Mouse (Mus musculus): ENCODE measurements around the gene Rarb.

Rarb gene

DNA sequence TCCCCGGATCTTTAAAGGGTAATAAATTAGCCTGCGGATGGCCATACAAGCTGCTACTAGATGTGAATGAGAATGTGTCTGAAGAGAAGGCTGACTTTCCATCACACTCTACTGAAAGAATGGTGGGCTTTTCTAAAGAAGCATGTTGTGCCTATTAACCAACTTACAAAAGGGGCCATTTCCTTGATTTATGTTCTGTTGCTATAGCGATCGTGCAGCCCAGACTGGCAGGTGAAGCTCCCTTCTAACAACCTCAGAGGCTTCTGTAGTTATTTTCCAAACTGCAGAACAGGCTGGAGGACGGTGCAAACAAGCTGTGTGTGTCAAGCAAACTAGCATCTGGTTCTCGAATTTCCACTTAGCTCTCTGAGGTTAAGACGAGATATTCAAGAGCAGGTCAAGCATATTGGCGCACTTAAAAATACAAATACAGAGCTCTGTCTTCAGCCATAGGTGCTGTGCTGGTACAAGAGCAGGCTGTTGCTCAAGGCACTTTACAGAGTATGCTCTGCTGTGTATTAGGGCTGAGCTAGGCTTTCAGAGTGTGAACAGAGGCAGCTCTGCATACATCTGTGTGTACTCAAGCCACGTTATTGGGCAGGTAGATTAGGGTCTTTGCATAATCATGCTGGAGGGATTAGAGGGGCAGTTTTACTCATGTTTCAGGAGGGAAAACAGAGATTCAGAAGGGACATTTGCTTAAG, 85.2 kb downstream of the Rarb start:
- CTCF ChIA-PET = no interaction called here

DNA sequence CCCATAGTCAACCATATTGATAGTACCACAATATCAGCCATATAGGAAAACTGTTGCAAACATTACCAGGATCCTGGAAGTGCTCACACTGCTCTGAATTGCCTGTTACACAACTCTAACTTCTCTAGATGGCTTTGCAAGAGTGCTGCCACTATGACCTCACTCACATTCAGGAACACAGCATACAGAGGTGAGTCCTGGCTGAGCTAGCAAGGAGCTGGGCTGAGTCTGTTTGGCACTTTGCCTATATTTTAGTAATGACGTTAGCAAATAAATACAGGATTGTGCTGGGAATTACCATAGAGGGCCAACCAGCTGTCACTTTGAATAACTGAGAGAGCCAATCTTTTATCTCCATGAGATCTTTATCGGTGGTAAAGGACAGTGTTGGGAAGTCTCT, 86.9 kb downstream of the Rarb start:
- CTCF ChIA-PET = no interaction called here

DNA sequence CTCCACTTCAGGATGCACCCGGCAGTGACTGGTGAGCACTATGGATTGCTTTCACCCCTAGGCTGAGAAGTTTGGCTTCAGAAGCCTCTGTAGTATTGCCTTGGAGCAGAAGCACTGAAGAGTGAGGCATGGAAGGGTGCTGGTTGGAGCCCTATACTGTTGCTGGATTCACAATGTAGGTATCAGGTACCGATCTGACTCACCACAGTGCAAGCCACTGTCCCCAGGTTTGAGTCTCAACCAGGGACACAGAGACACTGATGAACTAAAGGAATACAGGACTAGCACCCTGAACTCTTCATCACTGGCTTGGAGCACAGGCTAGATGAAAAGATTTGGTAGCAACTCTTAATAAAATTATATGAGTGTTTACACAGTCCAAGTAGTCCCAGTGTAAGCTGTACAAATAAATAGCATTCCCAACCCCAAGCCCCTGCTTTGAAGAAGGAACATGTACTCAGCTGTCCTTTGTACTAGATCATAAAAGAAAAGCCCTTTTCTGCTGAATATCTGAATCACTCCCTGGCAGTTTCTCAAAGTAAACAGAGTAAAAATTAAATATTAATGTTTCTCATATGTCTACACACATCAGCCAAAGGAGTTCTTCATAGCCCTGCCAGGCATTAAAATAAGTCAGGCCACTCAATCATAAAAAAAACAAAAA, 90.6 kb downstream of the Rarb start:
- CTCF ChIA-PET = no interaction called here

DNA sequence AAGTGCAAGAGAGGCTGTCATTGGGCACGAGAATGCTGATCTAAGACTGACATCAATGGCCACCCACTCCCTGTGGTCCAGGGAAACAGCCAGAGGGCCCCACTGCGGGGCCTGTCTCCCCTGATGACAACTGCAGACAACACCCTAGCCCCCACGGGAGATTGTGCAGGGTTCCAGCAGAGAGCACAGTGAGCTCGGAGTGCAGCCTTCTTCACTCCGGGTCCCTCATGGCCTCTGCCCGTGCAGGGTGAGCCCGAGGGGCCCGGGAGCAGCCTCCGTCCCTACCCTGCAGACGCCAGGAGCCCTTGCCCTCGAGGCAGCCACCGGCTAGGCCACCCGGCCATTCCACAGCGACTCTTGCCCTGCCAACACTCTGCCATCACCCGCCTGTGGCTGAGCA, 95.0 kb downstream of the Rarb start:
- CTCF ChIA-PET = no interaction called here

DNA sequence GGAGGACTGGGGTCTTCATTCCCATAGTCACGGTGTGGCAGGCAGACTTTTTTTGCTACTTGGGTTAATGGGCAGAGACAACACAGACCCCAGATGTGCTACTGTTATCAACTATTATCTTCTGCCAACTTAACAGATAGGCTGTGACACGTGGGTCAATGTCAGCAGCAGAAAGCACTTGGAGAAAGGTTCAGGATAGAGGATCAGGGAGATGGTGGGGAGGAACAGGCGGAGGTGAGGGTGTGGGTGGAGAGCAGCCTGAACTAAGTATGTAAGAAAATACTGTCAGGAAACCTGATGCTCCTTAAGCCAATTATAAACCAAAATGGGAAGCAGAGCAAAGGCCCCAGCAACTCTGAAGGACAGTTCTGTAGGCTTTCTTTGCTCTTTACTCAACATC, 101.1 kb downstream of the Rarb start:
- CTCF ChIA-PET = no interaction called here

DNA sequence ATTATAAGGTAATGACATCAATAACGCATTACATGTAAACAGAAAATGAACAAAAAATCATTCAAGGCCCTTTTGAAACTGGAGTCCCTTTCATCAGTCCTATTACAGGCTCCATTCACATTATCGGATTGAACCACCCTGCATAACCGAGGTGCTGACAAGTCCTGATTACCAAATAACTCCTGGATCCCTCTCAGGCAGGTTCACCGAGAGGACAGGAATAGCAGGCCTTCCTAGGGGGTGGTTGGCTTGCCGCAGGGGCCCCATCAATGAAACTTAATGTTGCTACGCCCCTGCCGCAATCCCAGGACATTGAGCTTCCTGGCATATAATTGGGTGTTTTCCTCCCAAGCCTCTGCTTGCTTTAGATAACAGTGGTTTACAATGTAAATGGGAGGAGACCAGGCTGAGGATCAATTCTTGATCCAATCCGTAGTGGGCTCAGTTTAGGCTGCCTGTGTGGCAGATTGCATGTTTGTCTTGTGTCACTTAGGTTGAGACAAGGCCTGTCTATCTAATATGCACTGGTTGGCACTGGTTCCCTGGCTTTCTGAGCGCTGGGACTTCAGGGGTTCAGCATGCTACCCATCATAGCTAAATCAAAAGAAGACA, 104.5 kb downstream of the Rarb start:
- CTCF ChIA-PET = no interaction called here

DNA sequence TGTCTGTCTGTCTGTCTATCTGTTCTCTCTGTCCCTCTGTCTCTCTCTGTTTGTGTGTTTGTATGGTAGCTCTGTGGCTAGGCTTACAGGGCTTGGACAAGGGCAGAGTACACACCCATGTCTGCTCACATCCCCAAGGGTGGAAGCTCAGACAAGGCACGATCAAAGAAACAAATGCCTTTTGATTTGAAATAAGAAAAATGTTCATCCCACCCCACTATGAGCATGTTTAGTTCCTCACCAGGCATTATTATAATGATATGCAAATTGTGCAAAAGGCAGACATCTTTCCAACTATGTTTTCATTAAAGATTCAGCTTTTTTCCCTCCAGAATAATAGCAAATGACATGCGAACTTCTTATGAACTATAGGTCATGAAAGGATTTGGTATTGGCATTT, 105.2 kb downstream of the Rarb start:
- CTCF ChIA-PET = no interaction called here

DNA sequence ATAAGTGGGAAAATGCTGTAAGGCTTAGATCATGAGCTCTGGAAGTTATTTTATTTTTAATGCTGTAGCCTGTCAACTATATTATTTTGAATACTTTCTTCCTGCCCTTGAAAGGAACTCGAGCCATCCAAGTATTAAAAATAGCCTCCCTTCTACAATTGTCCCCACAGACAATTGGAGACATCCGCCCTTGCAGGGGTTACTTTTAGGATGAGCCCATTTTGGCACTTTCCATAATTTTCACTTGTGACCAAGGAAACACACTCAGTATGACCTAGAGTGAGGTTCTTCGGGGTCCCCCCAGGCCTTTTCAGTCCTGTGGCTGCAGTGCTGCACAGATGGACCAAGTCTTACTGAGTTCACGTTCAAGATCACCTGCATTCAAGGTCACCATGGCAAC, 119.7 kb downstream of the Rarb start:
- CTCF ChIA-PET = no interaction called here

DNA sequence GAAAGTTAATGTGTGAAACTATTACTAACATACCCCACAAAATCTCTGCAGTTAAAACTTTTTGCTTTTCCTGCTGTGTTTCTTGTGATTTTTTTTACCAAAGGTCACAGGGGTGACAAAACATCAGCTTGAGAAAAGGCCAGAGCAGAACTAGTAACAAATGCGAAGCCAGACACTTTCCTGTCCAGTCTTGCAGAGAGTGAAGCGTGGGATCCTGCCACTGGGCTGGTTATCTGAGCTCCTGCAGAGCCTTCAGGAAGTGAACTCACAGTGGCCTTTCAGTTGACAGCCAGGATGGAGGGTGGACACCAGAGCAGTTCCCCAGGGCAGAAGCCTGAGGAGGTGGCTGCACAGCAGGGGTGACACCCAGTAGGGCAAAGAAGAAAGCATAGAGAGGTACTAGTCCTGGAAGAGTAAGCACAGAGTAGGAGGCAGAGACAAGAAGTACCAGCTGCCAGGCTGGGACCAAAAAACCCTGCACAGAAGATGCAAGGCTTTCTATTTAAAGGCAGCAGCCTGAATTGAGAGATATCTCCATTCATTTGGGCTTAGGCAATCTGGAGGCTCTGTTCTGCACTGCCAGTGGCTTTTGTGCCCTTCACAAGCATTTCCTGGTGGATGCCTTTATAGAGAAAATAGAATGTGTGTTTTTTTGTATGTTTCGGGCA, 123.4 kb downstream of the Rarb start:
- CTCF ChIA-PET = no interaction called here

DNA sequence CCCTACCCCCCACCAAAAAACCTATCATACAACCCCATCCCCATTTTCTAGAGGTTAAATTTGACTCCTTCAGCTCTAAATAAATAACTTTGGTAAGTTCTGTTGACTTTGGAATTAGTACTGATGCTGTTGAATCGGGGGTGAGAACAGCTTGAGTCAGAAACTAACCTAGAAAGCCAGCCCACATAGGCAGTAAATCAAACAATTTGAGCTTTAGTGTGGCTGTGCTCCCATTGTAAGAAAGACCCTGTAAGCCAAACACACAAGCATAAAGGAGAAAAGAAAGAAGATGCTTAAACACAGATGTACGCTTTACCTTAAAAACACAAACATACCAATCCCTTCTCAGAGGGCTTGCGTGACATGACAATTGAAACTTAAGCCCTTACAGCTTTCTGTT, 140.6 kb downstream of the Rarb start:
- CTCF ChIA-PET = no interaction called here

DNA sequence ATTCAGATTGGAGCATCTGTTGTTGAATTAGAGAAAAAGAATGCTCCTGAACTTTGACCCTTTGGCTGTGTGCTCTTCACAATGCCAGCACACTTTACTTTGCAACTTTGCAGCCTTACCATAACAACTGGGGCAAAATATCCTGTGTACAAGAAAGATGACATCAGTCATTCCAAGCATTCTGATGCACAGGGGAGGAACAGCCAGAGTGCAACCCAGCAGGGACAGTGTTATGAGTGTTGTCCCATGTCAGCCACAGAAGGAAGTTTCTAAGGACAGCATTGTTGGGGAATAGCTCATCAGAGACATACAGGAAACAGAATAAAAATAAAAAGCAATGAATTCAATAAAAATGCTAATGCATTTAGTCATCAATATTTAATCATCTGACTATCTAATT, 141.9 kb downstream of the Rarb start:
- CTCF ChIA-PET = no interaction called here

DNA sequence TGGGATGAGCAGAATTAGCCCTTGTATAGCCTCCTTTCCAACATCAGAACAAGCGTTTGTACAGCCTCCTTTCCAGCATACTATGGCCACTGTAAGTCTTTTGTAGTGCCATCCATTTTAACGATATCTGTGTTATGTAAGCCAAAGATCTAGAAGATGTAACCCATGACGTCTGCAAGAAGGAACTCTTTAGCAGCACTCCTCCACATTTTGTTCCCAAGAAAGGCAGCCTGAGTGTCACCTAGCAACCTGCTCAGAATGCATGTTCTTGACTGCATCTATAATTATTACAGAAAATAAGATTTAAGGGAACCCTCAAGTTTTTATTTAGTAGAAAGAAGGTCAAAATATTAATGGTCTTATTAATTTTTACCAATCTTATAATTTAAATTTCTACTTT, 148.4 kb downstream of the Rarb start:
- CTCF ChIA-PET = interaction anchor here (0.5 kb wide), 1 partner anchor 12 kb away, joined by 12 read pairs; no protein-coding TSS in a partner anchor

DNA sequence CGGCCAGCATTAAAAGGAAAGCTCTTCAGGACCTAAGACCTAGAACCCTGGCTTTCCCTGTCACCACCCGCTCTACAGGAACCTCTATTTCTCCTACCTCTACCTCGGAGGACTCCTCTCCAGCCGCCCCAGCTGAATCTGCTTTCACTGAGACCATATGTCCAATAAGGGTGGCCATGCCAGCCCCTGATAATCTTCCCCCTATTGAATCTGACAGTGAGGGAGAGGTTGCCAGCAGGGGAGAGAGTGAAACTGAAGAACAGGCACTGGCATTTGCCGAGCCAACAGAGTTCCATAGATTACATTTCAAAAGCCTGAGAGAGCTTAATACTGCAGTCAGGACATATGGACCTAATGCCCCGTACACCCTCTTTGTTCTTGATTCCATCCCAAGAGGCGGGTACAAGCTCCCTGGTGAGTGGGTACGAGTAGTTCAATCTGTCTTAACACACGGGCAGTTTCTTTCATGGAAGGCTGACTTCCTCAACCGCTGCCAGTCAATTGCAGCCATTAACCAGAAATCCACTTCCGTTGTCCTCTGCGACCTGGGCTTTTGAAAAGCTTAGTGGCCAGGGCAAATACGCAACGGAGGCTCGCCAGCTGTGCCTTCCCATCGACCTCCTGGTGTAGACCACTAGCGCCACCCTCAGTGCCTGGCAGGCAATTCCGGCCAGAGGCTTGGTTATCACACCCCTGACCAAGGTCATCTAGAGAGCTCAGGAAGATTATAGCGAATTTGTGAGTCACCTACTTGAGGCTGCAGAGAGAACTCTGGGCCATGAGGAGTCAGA, 179.6 kb downstream of the Rarb start:
- CTCF ChIA-PET = no interaction called here

DNA sequence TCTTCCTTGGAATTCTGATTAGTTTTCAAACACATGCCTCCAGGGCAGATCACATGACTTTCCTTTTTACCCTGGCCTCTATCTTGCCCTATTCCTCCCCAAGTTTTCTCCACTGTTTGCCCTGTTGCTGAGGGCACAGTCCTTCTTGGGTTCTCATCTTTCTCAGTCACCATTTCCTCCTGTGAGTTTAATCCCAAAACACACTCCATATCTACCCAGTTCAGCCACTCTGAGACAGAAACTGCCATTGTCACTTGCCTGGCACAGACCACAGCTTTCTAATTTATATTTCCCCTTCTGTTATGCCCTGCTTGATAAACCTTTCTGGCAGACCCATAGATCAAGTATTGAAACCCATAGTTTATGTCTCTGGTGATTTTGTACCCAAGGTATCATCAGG, 205.0 kb downstream of the Rarb start:
- CTCF ChIA-PET = no interaction called here

DNA sequence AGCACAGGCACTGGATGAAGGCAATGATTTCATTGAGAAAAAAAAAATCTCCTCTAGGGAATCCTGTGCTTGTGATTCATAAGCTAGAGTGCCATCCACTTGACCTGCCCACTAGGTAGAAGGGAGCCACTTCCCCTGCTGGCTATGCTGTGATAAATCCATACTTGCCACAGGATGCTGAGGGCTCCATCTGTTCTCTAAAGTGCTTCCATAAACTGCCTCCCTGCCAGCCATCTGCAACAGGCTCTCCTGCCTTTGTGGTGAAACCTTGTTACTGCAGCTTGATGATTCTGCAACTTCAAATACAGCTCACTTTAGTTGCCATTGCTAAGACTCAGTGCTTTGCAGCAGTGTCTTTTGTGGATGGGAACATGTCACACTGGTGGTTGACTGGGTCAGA, 213.5 kb downstream of the Rarb start:
- CTCF ChIA-PET = no interaction called here

DNA sequence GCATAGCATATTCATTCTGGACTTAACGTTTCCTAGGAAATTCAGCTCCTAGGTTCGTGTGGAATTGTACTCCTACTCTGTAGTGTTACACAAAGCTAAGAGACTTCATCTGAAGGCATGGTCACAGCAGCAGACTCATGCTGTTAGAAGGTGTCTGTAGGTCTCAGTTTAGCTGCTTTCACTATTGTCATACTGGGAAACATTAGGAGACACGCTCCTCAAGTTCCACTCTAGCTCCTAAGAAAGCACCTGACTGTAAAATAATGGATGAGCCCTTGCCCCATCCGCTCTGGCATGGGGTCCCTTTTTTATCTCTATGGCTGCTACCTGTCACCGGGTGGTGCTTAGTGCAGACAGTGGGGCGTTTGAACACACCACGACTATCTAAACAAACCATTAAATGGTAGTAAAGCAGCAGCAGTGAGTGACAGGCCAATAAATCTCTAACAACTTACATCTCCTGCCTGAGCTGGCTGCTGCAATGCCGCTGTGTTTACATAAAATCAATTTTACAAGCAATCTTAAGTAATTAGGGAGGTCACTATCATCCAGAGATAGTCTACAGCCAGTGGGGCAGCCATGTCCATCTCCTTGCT, 214.4 kb downstream of the Rarb start:
- CTCF ChIA-PET = no interaction called here

DNA sequence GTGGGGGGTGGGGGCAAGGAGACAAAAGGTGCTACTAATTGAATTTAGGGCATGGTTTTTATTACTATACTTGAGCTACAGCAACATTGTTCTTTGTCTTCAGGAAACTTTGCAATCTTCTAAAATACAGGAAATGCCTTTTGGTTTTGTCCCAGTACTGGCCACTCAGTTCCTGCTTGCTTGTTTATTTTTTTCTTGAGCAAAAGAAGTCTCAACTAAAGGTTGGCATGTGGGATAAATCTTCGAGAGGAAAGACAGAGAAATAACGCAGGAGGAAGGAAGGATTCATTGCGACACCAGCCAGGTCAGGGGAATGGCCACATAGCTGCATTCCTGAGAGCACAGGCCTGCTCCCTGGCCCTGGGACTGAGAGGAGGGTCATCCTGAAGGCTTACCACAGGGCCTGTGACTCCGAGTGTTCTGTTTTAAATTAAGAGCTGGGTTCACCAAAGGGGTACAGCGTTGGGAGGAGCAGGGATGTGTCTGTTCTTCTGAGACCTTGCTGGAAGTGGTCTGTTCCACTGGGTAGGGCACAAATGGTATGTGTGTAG, 215.8 kb downstream of the Rarb start:
- CTCF ChIA-PET = no interaction called here

DNA sequence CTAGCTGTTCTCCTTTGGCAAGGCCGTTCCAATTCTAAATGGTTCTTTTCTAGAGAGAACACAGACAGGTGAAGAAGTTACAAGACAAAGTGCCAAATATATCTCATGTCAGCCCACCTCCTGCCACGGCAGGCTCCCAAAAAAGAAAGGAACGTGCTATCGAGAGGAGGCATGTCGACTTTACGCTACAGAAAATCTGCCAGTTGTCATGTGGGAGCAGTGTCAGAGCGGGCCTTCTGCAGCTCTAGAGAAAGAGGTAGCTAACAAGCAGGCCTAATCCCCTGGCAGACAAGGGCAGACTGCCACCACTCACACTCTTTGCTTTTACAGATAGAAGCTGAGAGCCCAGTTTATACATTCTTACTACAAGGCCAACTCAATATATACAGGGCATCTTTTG, 219.7 kb downstream of the Rarb start:
- CTCF ChIA-PET = no interaction called here

DNA sequence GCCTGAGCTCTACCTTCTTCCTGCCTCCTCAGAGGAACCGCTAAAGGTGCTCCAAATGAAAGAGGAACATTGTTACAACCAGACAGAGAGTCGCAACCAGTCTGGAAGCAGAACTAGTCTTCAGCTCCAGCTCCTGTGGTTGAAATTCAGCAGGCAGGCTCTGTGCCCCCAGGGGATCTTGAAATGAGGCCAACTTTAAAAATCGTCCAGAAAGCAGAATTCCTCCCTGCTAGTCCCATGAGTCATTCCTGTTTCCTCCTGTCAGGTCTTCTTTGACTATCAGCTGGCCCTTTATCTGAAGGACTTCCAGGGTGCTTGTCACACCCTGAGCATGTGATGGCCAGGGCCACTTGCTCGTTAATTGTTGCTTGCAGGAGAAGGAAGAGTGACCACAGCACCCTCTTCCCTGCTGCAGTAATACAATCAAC, 220.9 kb downstream of the Rarb start:
- CTCF ChIA-PET = no interaction called here

DNA sequence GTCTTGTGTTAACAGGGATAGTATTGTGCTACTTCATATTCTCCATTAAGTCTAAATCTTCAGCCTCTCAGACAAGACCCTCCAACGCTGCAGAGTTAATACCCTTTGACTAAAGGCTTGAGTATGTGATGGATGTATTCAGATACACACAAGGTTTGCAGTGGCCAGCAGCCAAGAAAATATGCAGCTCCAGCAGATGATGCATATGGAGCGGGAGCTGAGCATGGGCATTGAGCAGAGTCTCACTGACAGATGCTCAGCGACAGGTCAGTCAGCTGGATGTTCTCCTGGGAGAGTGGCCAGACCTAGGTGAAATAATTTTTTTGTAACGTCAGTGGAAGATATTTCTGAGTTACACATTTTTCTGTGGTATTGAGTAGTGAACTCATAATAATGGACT, 229.8 kb downstream of the Rarb start:
- CTCF ChIA-PET = no interaction called here

DNA sequence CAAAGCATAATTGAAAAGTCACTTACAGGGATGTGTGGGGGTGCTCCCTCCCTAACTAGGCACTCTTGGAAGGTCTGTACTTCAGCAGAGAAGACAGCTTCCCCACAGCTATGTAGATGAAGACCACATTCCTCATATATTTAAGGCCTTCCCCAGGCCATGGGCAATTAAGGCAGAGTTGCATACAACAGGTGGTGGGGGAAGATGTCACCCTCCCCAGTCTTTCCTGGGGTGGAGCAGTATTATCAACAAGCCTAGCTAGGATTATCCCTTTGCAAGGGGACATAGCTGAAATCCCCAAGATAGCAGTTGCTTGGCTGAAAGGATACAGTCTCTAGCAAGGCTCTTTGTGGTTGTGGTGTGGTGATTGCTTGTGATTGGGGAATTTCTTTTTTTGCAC, 240.9 kb downstream of the Rarb start:
- CTCF ChIA-PET = no interaction called here

DNA sequence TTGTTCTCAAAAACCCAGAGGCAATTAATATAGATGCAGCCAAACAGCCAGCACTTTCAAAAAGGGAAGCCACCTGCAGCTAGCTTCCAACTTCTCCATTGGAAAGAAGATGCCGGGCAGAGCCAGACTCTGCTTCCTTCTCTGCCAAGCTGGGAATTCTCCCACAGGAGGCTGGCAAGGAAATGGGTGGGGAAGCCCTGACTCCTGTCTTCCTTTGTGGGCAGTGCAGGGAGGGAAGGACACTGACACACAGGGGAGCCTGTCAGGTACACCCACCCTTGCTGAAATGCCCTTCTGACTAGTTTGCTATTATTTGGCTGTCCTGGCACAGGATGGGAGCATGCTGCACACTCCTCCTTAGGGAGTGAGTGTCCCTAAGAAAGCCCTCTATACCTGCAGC, 241.9 kb downstream of the Rarb start:
- CTCF ChIA-PET = no interaction called here
